Mouse (Mus musculus) lung, embryonic 14.5 days (tissue): ENCODE data around the gene Olfr796. TPM values are rescaled to one million over a fixed set of nuclear protein-coding genes. Genes with fewer than 3 reads are reported as not detected.

Experiments
- ATAC-seq: fragments of 200-750 bp; cut with Nextera tagmentation; 2 replicates; pipeline ENCODE4 v1.8.0; 2017; ENCODE audit warnings: mild to moderate bottlenecking, moderate TSS enrichment, moderate library complexity; ENCODE audit not compliant: insufficient read depth
- DNase-seq: peaks from one replicate; pipeline ENCODE4 v3.0.0-alpha.2; 2015
- H3K27ac ChIP-seq: fragments of 300-500 bp; sonication (generic); 2 replicates; pipeline ENCODE4 v1.5.1; 2014; ENCODE audit warnings: low read depth, mild to moderate bottlenecking, moderate library complexity
- H3K27me3 ChIP-seq: fragments of 300-500 bp; sonication (generic); 2 replicates; pipeline ENCODE4 v1.6.1; 2014; ENCODE audit warnings: low read length, control low read depth; ENCODE audit not compliant: insufficient read depth
- H3K36me3 ChIP-seq: fragments of 300-500 bp; sonication (generic); 2 replicates; pipeline ENCODE4 v1.6.1; 2014; ENCODE audit warnings: control low read depth; ENCODE audit not compliant: insufficient read depth
- H3K4me1 ChIP-seq: fragments of 300-500 bp; sonication (generic); 2 replicates; pipeline ENCODE4 v1.6.1; 2014; ENCODE audit warnings: antibody characterized with exemption, control low read depth; ENCODE audit not compliant: insufficient read depth
- H3K4me2 ChIP-seq: fragments of 300-500 bp; sonication (generic); 2 replicates; pipeline ENCODE4 v1.6.1; 2014; ENCODE audit warnings: mild to moderate bottlenecking
- H3K4me3 ChIP-seq: fragments of 300-500 bp; sonication (generic); 2 replicates; pipeline ENCODE4 v1.5.1; 2014; ENCODE audit warnings: low read depth, low read length
- H3K9ac ChIP-seq: fragments of 300-500 bp; sonication (generic); 2 replicates; pipeline ENCODE4 v1.6.1; 2014
- H3K9me3 ChIP-seq: fragments of 300-500 bp; sonication (generic); 2 replicates; pipeline ENCODE4 v1.6.1; 2016; ENCODE audit warnings: low read depth, low read length, control low read depth
- CTCF ChIP-seq: IDR thresholded peaks from 2 replicates; pipeline ENCODE4 v1.5.1; 2016; ENCODE audit warnings: antibody characterized with exemption, low read depth
- WGBS: fragments of 180-500 bp; shearing (Covaris S2); extraction: QIAGEN DNeasy Blood & Tissue Kit; methylation state at CpG from one replicate; pipeline ENCODE4 v1.1.7; 2014; 5-methylcytosine and 5-hydroxymethylcytosine counted together
- polyA plus RNA-seq: library from polyadenylated mRNA; unstranded; fragments of >200 nt; fragmentation: Nextera tagmentation; extraction: Ambion mirVana; gene quantifications from 2 replicates; pipeline ENCODE4 v1.2.1, GENCODE M21; 2014

Gene Olfr796
- polyA plus RNA-seq = not detected in 2 replicates

DNA sequence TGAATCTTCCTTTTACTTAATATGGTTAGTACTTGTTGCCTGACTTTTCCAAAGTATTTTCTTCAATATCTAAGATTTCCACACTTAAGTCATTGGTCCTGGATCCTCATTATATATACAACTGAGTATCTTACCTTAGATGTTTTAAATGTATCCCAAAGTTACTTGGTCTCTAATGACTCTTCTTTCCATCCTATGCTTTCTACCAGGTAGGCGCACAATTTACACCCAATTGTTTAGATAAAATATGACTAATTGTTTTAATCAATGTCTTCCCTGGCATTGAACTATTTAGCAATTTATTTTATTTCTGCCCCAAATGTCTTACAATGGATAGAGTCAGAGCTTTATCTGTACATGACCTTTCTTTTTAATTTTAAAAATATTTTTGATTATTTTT is at the start of gene Olfr796:
Gene Olfr796 (minus strand): TSS at position 101 of the 400 bp plus-strand sequence.
- H3K9ac ChIP-seq = no peak within 1 kb of the TSS
- no peak for ATAC-seq
- 93% methylated on average over 1 of the region's 1 CpGs for WGBS
- no peak within 1 kb of the TSS for H3K27ac ChIP-seq
- H3K9me3 ChIP-seq = no peaks in the 10 kb centered on the region
- H3K27me3 ChIP-seq = no peaks in the 10 kb centered on the region
- H3K36me3 ChIP-seq = no peaks in the 10 kb centered on the region
- no peak for DNase-seq
- H3K4me2 ChIP-seq = no peak within 1 kb of the TSS
- H3K4me3 ChIP-seq = no peak within 1 kb of the TSS
- TF ChIP-seq CTCF = no peak
- no peaks in the 10 kb centered on the region for H3K4me1 ChIP-seq

DNA sequence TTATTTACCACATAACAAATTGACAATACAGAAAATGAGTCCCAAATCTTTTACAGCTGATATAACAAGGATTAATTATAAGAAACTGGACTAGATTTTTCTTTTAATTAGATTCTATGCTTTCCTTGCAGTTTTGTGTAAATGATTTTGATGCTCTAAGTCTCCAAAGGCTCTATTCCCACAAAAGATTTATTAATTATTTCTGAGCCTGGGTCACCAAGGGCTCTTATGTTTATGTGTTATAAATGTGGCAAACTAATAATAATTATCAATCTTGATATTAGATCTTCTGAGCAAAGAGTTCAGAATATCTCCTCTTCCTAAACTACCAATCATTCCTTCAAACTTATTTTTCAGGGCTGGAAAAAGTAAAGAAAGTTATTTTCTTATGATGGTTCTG is 45.0 kb upstream of the Olfr796 start, which contains the start of gene Olfr800:
Gene Olfr800 (plus strand): TSS at position 301 of the 400 bp plus-strand sequence.
- H3K9me3 ChIP-seq = no peaks in the 10 kb centered on the region
- no peak within 1 kb of the TSS for H3K27ac ChIP-seq
- ATAC-seq = no peak

DNA sequence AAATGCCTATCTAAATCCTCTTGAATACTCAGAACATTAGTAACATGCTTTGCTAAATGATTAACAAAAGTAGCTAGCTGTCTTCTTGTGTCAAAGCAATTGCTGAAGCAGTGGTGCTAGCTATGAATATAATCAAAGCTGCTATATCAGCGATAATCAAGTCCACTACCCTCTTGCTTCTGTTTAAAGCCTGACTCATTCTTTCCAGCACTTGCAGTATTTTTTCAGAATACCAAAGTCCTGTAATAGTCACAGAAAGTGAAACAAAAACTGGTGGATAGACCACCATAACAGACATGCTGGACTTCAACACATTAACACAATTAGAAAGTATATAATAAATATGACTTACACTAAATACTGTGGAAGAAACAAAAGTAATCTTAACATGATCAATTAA is 39.4 kb upstream of the Olfr796 start:
- TF ChIP-seq CTCF = no peak
- DNase-seq = no peak
- Histone ChIP-seq H3K27me3 (no peaks in the 10 kb centered on the region), H3K36me3 (no peaks in the 10 kb centered on the region), H3K9ac (no peak overlapping the region), H3K27ac (no peak overlapping the region), H3K4me2 (no peak overlapping the region), H3K9me3 (no peaks in the 10 kb centered on the region), H3K4me1 (no peaks in the 10 kb centered on the region), H3K4me3 (no peak overlapping the region)
- ATAC-seq = no peak
- WGBS = 75% methylated on average over 1 of the region's 1 CpGs

More for the DNA sequence above, 45.0 kb upstream of the Olfr796 start, which contains the start of gene Olfr800:
- no peaks in the 10 kb centered on the region for H3K4me1 ChIP-seq
- no peak within 1 kb of the TSS for H3K4me3 ChIP-seq
- no peak for DNase-seq
- H3K9ac ChIP-seq = no peak within 1 kb of the TSS
- no peaks in the 10 kb centered on the region for H3K27me3 ChIP-seq
- H3K4me2 ChIP-seq = no peak within 1 kb of the TSS
- TF ChIP-seq CTCF = no peak
- H3K36me3 ChIP-seq = no peaks in the 10 kb centered on the region

- no peak for ATAC-seq
- 14% methylated on average over 1 of the region's 1 CpGs for WGBS
These were observed 24.8 kb upstream of the Olfr796 start, which contains the start of gene Olfr799 for GRCm38 (mm10) chr10:129637184-129637583. Gene Olfr799 (plus strand): TSS chr10:129637484.

DNA sequence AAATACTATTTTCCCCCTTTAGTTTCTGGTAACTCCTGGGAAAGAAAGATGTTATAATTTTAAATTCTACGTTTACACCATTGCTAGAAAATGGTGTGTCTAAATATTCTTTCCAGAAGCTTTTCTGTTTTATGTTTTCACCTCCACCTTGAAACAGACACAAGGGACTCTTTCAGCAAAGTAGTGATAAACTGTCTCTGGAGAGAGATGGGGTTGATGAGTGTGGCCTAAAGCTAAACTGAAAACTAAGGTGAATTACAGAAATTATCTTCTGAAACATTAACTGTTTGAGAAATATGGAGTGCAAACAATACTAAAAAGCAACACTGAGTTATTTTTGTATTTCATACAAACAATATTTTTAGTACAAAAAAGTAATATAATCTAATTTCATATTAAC is 15.5 kb upstream of the Olfr796 start, which contains the start of gene Olfr798:
Gene Olfr798 (minus strand): TSS at position 101 of the 400 bp plus-strand sequence.
- Histone ChIP-seq H3K4me1 (no peaks in the 10 kb centered on the region), H3K27me3 (no peaks in the 10 kb centered on the region), H3K9ac (no peak within 1 kb of the TSS), H3K4me2 (no peak within 1 kb of the TSS), H3K9me3 (no peaks in the 10 kb centered on the region), H3K4me3 (no peak within 1 kb of the TSS), H3K36me3 (no peaks in the 10 kb centered on the region), H3K27ac (no peak within 1 kb of the TSS)
- no peak for ATAC-seq
- 83% methylated on average over 1 of the region's 1 CpGs for WGBS
- no peak for DNase-seq
- no peak for TF ChIP-seq CTCF

More at GRCm38 (mm10) chr10:129637184-129637583, 24.8 kb upstream of the Olfr796 start, which contains the start of gene Olfr799:
- TF ChIP-seq CTCF = no peak
- Histone ChIP-seq H3K27ac (no peak within 1 kb of the TSS), H3K27me3 (no peaks in the 10 kb centered on the region), H3K36me3 (no peaks in the 10 kb centered on the region), H3K9me3 (no peaks in the 10 kb centered on the region), H3K9ac (no peak within 1 kb of the TSS), H3K4me3 (no peak within 1 kb of the TSS), H3K4me2 (no peak within 1 kb of the TSS), H3K4me1 (no peaks in the 10 kb centered on the region)
- DNase-seq = no peak

- TF ChIP-seq CTCF = no peak
- Histone ChIP-seq H3K4me1 (no peaks in the 10 kb centered on the region), H3K27me3 (no peaks in the 10 kb centered on the region), H3K27ac (no peak overlapping the region), H3K9me3 (no peaks in the 10 kb centered on the region), H3K4me2 (no peak overlapping the region), H3K9ac (no peak overlapping the region), H3K4me3 (no peak overlapping the region), H3K36me3 (no peaks in the 10 kb centered on the region)
- ATAC-seq (no peak), DNase-seq (no peak)
These were observed 10.9 kb upstream of the Olfr796 start for GRCm38 (mm10) chr10:129623251-129623650.

DNA sequence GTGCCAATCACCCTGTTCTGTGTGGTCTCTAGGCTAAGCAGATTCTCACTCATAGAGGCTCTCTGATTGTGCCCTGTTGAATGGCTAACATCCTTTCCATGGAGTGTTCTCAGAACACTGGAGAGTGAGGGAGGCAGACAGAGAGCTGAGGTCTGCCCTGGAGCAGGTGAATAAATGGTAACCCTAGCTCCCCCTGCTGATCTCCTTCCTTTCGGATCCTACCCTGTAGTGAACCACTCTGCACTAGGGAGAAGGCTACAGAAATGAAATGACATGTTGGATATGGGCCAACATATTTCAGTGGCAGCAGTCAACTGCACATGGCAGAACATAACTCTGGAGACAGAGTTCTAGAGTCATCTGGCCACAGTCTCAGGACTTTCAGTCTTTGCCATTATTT is 9.4 kb upstream of the Olfr796 start:
- H3K9ac ChIP-seq = no peak overlapping the region
- ATAC-seq (no peak; the same call in 1 of the 2 replicates), DNase-seq (peak; percentile 2)
- no peaks in the 10 kb centered on the region for H3K27me3 ChIP-seq
- H3K4me1 ChIP-seq = no peaks in the 10 kb centered on the region
- WGBS = 11% methylated on average over 1 of the region's 1 CpGs
- H3K4me3 ChIP-seq = no peak overlapping the region
- H3K4me2 ChIP-seq = no peak overlapping the region
- H3K36me3 ChIP-seq = no peaks in the 10 kb centered on the region
- no peak for TF ChIP-seq CTCF
- H3K9me3 ChIP-seq = no peaks in the 10 kb centered on the region
- H3K27ac ChIP-seq = no peak overlapping the region

DNA sequence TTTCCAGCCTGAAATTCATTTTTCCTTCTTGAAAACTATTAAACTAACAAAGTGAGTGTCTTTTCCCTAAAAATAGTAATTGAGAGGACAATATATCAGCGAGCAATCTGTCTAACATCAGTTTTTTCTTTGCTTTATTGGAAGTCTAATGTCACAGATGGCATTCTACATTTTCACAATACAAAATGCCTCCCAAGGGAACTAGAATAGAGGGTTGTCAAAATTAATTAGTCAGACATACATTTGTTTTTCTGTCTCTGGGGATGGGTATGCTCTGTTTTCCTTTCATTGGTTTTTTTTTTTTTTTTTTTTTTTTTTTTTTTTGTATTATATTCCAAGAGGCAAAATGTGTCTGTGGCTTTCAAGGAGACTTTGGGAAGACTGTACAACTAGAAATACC is 35.3 kb downstream of the Olfr796 start:
- no peaks in the 10 kb centered on the region for H3K27me3 ChIP-seq
- no peaks in the 10 kb centered on the region for H3K4me1 ChIP-seq
- no peak overlapping the region for H3K4me2 ChIP-seq
- TF ChIP-seq CTCF = no peak
- WGBS = 57% methylated on average over 1 of the region's 1 CpGs
- ATAC-seq (no peak), DNase-seq (no peak)
- H3K9ac ChIP-seq = no peak overlapping the region
- H3K4me3 ChIP-seq = no peak overlapping the region
- no peak overlapping the region for H3K27ac ChIP-seq
- no peaks in the 10 kb centered on the region for H3K9me3 ChIP-seq
- H3K36me3 ChIP-seq = no peaks in the 10 kb centered on the region
